Mouse (Mus musculus): Measurements from ENCODE around the gene Zap70.
"Not testable (repeated sequence)": the region's sequence is repeated elsewhere in the genome, so short reads cannot be mapped to it uniquely, and the experiment has no call there.

The Zap70 gene

GRCm38 (mm10) chr1:36772198-36772934 is 10.8 kb downstream of the Zap70 start:
- DNase-seq (ENCODE audit: low spot score), result no peak

GRCm38 (mm10) chr1:36780793-36781192 is 19.2 kb downstream of the Zap70 start:
- DNase-seq (ENCODE audit: low spot score), result no peak

- DNase-seq (ENCODE audit: low spot score), result no peak
Observed at GRCm38 (mm10) chr1:36782476-36782875, 20.9 kb downstream of the Zap70 start.

GRCm38 (mm10) chr1:36784365-36785134 is 23.0 kb downstream of the Zap70 start:
- peak; percentile 52 for DNase-seq (ENCODE audit: low spot score)

GRCm38 (mm10) chr1:36785238-36785641 is 23.6 kb downstream of the Zap70 start:
- no peak for DNase-seq (ENCODE audit: low spot score)

- DNase-seq (ENCODE audit: low spot score), result no peak
Observed at GRCm38 (mm10) chr1:36786377-36786776, 24.8 kb downstream of the Zap70 start.

GRCm38 (mm10) chr1:36789416-36789815 is 27.8 kb downstream of the Zap70 start:
- DNase-seq (ENCODE audit: low spot score), result no peak

- DNase-seq (ENCODE audit: low spot score), result no peak
Observed at GRCm38 (mm10) chr1:36796711-36797110, 35.1 kb downstream of the Zap70 start.

GRCm38 (mm10) chr1:36797481-36797880 is 35.9 kb downstream of the Zap70 start:
- DNase-seq (ENCODE audit: low spot score), result no peak

GRCm38 (mm10) chr1:36800379-36801011 is 38.9 kb downstream of the Zap70 start:
- no peak for DNase-seq (ENCODE audit: low spot score)

- DNase-seq (ENCODE audit: low spot score), result no peak
Observed at GRCm38 (mm10) chr1:36804259-36804658, 42.7 kb downstream of the Zap70 start.

- DNase-seq (ENCODE audit: low spot score), result no peak
Observed at GRCm38 (mm10) chr1:36804833-36805232, 43.2 kb downstream of the Zap70 start.

- DNase-seq (ENCODE audit: low spot score), result no peak
Observed at GRCm38 (mm10) chr1:36806181-36806905, 44.7 kb downstream of the Zap70 start.

- no peak for DNase-seq (ENCODE audit: low spot score)
Observed at GRCm38 (mm10) chr1:36807086-36807485, 45.5 kb downstream of the Zap70 start.

GRCm38 (mm10) chr1:36807782-36808565 is 46.4 kb downstream of the Zap70 start:
- DNase-seq (ENCODE audit: low spot score), result no peak

- DNase-seq (ENCODE audit: low spot score), result no peak
Observed at GRCm38 (mm10) chr1:36811806-36812205, 50.2 kb downstream of the Zap70 start.

GRCm38 (mm10) chr1:36813415-36813814 is 51.8 kb downstream of the Zap70 start:
- no peak for DNase-seq (ENCODE audit: low spot score)

- DNase-seq (ENCODE audit: low spot score), result no peak
Observed at GRCm38 (mm10) chr1:36814271-36814903, 52.8 kb downstream of the Zap70 start.

GRCm38 (mm10) chr1:36815166-36815565 is 53.6 kb downstream of the Zap70 start:
- no peak for DNase-seq (ENCODE audit: low spot score)

GRCm38 (mm10) chr1:36821918-36822317 is 60.3 kb downstream of the Zap70 start:
- DNase-seq (ENCODE audit: low spot score), result not testable (repeated sequence)

GRCm38 (mm10) chr1:36824356-36824755 is 62.8 kb downstream of the Zap70 start:
- no peak for DNase-seq (ENCODE audit: low spot score)
